Mouse (Mus musculus) urinary bladder, postnatal 0 days (tissue): ENCODE results near the gene Tctex1d2. TPM values are rescaled to one million over a fixed set of nuclear protein-coding genes. Genes with fewer than 3 reads are reported as not detected.

ENCODE experiments used
- polyA plus RNA-seq: library from polyadenylated mRNA; unstranded; fragments of >200 nt; fragmentation: Nextera tagmentation; extraction: Ambion mirVana; gene quantifications from 2 replicates; pipeline ENCODE4 v1.2.1, GENCODE M21; 2015

The Tctex1d2 gene
- polyA plus RNA-seq = 36.2 and 36.6 TPM in 2 replicates

GRCm38 (mm10) chr16:32419517-32420483, at the start of gene Tctex1d2:
Gene Tctex1d2, plus strand, starts transcription at chr16:32419702.

GRCm38 (mm10) chr16:32400267-32400666, 19.2 kb upstream of the Tctex1d2 start, which contains the start of gene Tm4sf19:
Gene Tm4sf19, plus strand, starts transcription at chr16:32400506.

GRCm38 (mm10) chr16:32430474-32431046, 11.1 kb downstream of the Tctex1d2 start, which contains the start of gene Pcyt1a:
Gene Pcyt1a, plus strand, starts transcription at chr16:32430921.

Other genes starting within 250 kb of the Tctex1d2 start
- not detected in 2 replicates for gene Bex6, start 239.9 kb upstream of the Tctex1d2 start, polyA plus RNA-seq
- 5.7 and 7.4 TPM in 2 replicates for gene Fbxo45, start 172.5 kb upstream of the Tctex1d2 start, polyA plus RNA-seq
- gene Wdr53, start 172.5 kb upstream of the Tctex1d2 start, polyA plus RNA-seq = 11.9 and 13.8 TPM in 2 replicates
- gene Smco1, start 148.2 kb upstream of the Tctex1d2 start, polyA plus RNA-seq = not detected in 2 replicates
- 15.5 and 18.5 TPM in 2 replicates for gene Rnf168, start 142.2 kb upstream of the Tctex1d2 start, polyA plus RNA-seq
- 6.7 and 10.8 TPM in 2 replicates for gene Ubxn7, start 87.4 kb upstream of the Tctex1d2 start, polyA plus RNA-seq
- gene Tm4sf19, start 19.2 kb upstream of the Tctex1d2 start, polyA plus RNA-seq = not detected in 2 replicates
- 29.8 and 36.1 TPM in 2 replicates for gene Pcyt1a, start 11.2 kb downstream of the Tctex1d2 start, polyA plus RNA-seq
- 0.35 and 0.55 TPM in 2 replicates for gene Slc51a, start 68.2 kb downstream of the Tctex1d2 start, polyA plus RNA-seq
- gene Zdhhc19, start 76.6 kb downstream of the Tctex1d2 start, polyA plus RNA-seq = not detected in 2 replicates
- 5.3 and 12.0 TPM in 2 replicates for gene Tfrc, start 189.2 kb downstream of the Tctex1d2 start, polyA plus RNA-seq
- 18.7 and 22.3 TPM in 2 replicates for gene Tnk2, start 224.2 kb downstream of the Tctex1d2 start, polyA plus RNA-seq